Mouse (Mus musculus) heart, postnatal 0 days (tissue): ENCODE measurements at regions not wholly inside any gene's neighbourhood (a gene's known extent, or its start where the extent isn't known, plus 50 kb on each side); places are given as distances from the start of the nearest gene placed in this dataset.

Source experiments
- CTCF ChIP-seq: IDR thresholded peaks from 2 replicates; pipeline ENCODE4 v1.5.1; 2016; ENCODE audit warnings: antibody characterized with exemption, control low read depth, low read depth
- EP300 ChIP-seq: IDR thresholded peaks from 2 replicates; pipeline ENCODE4 v1.6.1; 2016; ENCODE audit warnings: antibody characterized with exemption, low read depth

GRCm38 (mm10) chr9:87529908-87530307 is 201.2 kb downstream of the Tbx18 start:
- TF ChIP-seq CTCF (no peak), EP300 (no peak)
